Mouse (Mus musculus): Measurements from ENCODE around the gene Pip4k2a. TPM values are rescaled to one million over a fixed set of nuclear protein-coding genes. Genes with fewer than 3 reads are reported as not detected.

Gene Pip4k2a
- polyA plus RNA-seq, 2 experiments: 15.2 to 16.6 TPM

- H3K9me3 ChIP-seq (ENCODE audit: control insufficient read depth, low read length): no peaks in the 10 kb centered on the region
- H3K4me2 ChIP-seq (ENCODE audit: low read depth): no peak overlapping the region
- no peak for TF ChIP-seq EP300 (IDR thresholded peaks at IDR 0.05; ENCODE audit: low read depth)
- no peak for TF ChIP-seq CTCF (IDR thresholded peaks at IDR 0.05; ENCODE audit: low read depth)
- DNase-seq (ENCODE audit: low read depth in 3 of 3, low spot score in 3 of 3) (no peak), ATAC-seq (ENCODE audit: insufficient read depth) (no peak)
- WGBS (ENCODE audit: insufficient replicate concordance): 73% methylated on average over 7 of the region's 7 CpGs
- H3K36me3 ChIP-seq (replicated peaks; ENCODE audit: control insufficient read depth, insufficient read depth, low read depth): no peaks in the 10 kb centered on the region
- H3K4me1 ChIP-seq (replicated peaks; ENCODE audit: control insufficient read depth in 2 of 2, insufficient read depth in 2 of 2, low read length in 1 of 2): peaks cover 13 to 24% of the 10 kb centered on the region in 2 experiments
- H3K27ac ChIP-seq: no peak overlapping the region
- H3K9ac ChIP-seq (replicated peaks): no peak overlapping the region
- no peak overlapping the region for H3K4me3 ChIP-seq (ENCODE audit: insufficient read depth in 1 of 2, low read depth in 2 of 2, low read length in 2 of 2)
- no peaks in the 10 kb centered on the region for H3K27me3 ChIP-seq (ENCODE audit: control insufficient read depth, insufficient read depth, low read length)
Observed at GRCm38 (mm10) chr2:19006124-19006523, 8.2 kb upstream of the Pip4k2a start.

- ATAC-seq (ENCODE audit: insufficient read depth): 0 out of 2 replicates have a peak, but pooled peaks have one; percentile 26
Observed at GRCm38 (mm10) chr2:19004801-19005200, 6.9 kb upstream of the Pip4k2a start.

GRCm38 (mm10) chr2:18999395-18999794, 1.5 kb upstream of the Pip4k2a start:
- H3K9ac ChIP-seq (replicated peaks): no peak overlapping the region
- H3K9me3 ChIP-seq (ENCODE audit: control insufficient read depth, low read length): no peaks in the 10 kb centered on the region
- peaks cover 14 to 18% of the 10 kb centered on the region in 2 experiments for H3K4me1 ChIP-seq (replicated peaks; ENCODE audit: control insufficient read depth in 2 of 2, insufficient read depth in 2 of 2, low read length in 1 of 2)
- H3K4me3 ChIP-seq (ENCODE audit: insufficient read depth in 1 of 2, low read depth in 2 of 2, low read length in 2 of 2): no peak overlapping the region
- H3K27ac ChIP-seq: no peak overlapping the region
- WGBS (ENCODE audit: insufficient replicate concordance): 11% methylated on average over 2 of the region's 2 CpGs
- no peaks in the 10 kb centered on the region for H3K36me3 ChIP-seq (replicated peaks; ENCODE audit: control insufficient read depth, insufficient read depth, low read depth)
- DNase-seq (ENCODE audit: low read depth in 3 of 3, low spot score in 3 of 3): no peak
- ATAC-seq (ENCODE audit: insufficient read depth): no peak
- no peaks in the 10 kb centered on the region for H3K27me3 ChIP-seq (ENCODE audit: control insufficient read depth, insufficient read depth, low read length)
- H3K4me2 ChIP-seq (ENCODE audit: low read depth): no peak overlapping the region
- TF ChIP-seq EP300 (IDR thresholded peaks at IDR 0.05; ENCODE audit: low read depth): no peak
- no peak for TF ChIP-seq CTCF (IDR thresholded peaks at IDR 0.05; ENCODE audit: low read depth)

More at GRCm38 (mm10) chr2:19004801-19005200, 6.9 kb upstream of the Pip4k2a start:
- H3K27me3 ChIP-seq (ENCODE audit: control insufficient read depth, insufficient read depth, low read length): no peaks in the 10 kb centered on the region
- no peak overlapping the region for H3K4me3 ChIP-seq (ENCODE audit: insufficient read depth in 1 of 2, low read depth in 2 of 2, low read length in 2 of 2)
- no peaks in the 10 kb centered on the region for H3K9me3 ChIP-seq (ENCODE audit: control insufficient read depth, low read length)
- H3K4me2 ChIP-seq (ENCODE audit: low read depth): no peak overlapping the region
- no peaks in the 10 kb centered on the region for H3K36me3 ChIP-seq (replicated peaks; ENCODE audit: control insufficient read depth, insufficient read depth, low read depth)
- no peak overlapping the region for H3K9ac ChIP-seq (replicated peaks)
- no peak for DNase-seq (ENCODE audit: low read depth in 3 of 3, low spot score in 3 of 3)
- no peak for TF ChIP-seq CTCF (IDR thresholded peaks at IDR 0.05; ENCODE audit: low read depth)
- no peak for TF ChIP-seq EP300 (IDR thresholded peaks at IDR 0.05; ENCODE audit: low read depth)
- 17% methylated on average over 10 of the region's 10 CpGs for WGBS (ENCODE audit: insufficient replicate concordance)
- H3K27ac ChIP-seq: no peak overlapping the region
- H3K4me1 ChIP-seq (replicated peaks; ENCODE audit: control insufficient read depth in 2 of 2, insufficient read depth in 2 of 2, low read length in 1 of 2): peaks cover 2 to 13% of the 10 kb centered on the region in 2 experiments

GRCm38 (mm10) chr2:18997387-18997971, 447 bp downstream of the Pip4k2a start:
- no peaks in the 10 kb centered on the region for H3K9me3 ChIP-seq (ENCODE audit: control insufficient read depth, low read length)
- whole genome bisulfite sequencing (ENCODE audit: insufficient replicate concordance): under 1% methylated on average over 46 of the region's 46 CpGs
- peak; percentile 72 for ATAC-seq (ENCODE audit: insufficient read depth)
- H3K27me3 ChIP-seq (ENCODE audit: control insufficient read depth, insufficient read depth, low read length): no peaks in the 10 kb centered on the region
- no peak for DNase-seq (ENCODE audit: low read depth in 3 of 3, low spot score in 3 of 3)
- peak overlapping the region; percentile 93 for H3K4me2 ChIP-seq (ENCODE audit: low read depth)
- TF ChIP-seq EP300 (IDR thresholded peaks at IDR 0.05; ENCODE audit: low read depth): no peak
- TF ChIP-seq CTCF (IDR thresholded peaks at IDR 0.05; ENCODE audit: low read depth): no peak
- H3K36me3 ChIP-seq (replicated peaks; ENCODE audit: control insufficient read depth, insufficient read depth, low read depth): no peaks in the 10 kb centered on the region
- H3K9ac ChIP-seq (replicated peaks): peak overlapping the region; percentile 95
- peaks cover 31 to 36% of the 10 kb centered on the region in 2 experiments for H3K4me1 ChIP-seq (replicated peaks; ENCODE audit: control insufficient read depth in 2 of 2, insufficient read depth in 2 of 2, low read length in 1 of 2)
- peak overlapping the region; percentile 88 for H3K27ac ChIP-seq
- peak overlapping the region; percentile 83 to 85 for H3K4me3 ChIP-seq (ENCODE audit: insufficient read depth in 1 of 2, low read depth in 2 of 2, low read length in 2 of 2)

- Histone ChIP-seq H3K9ac (replicated peaks) (peak overlapping the region; percentile 95), H3K9me3 (ENCODE audit: control insufficient read depth, low read length) (peaks cover under 1% of the 10 kb centered on the region; the same call in 1 of the 2 replicates), H3K27me3 (ENCODE audit: control insufficient read depth, insufficient read depth, low read length) (no peaks in the 10 kb centered on the region), H3K36me3 (replicated peaks; ENCODE audit: control insufficient read depth, insufficient read depth, low read depth) (no peaks in the 10 kb centered on the region), H3K4me3 (ENCODE audit: insufficient read depth in 1 of 2, low read depth in 2 of 2, low read length in 2 of 2) (peak overlapping the region; percentile 83 to 85), H3K27ac (peak overlapping the region; percentile 88), H3K4me1 (replicated peaks; ENCODE audit: control insufficient read depth in 2 of 2, insufficient read depth in 2 of 2, low read length in 1 of 2) (peaks cover 37 to 44% of the 10 kb centered on the region in 2 experiments), H3K4me2 (ENCODE audit: low read depth) (peak overlapping the region; percentile 93)
- no peak for ATAC-seq (ENCODE audit: insufficient read depth)
- TF ChIP-seq CTCF (IDR thresholded peaks at IDR 0.05; ENCODE audit: low read depth): no peak; the same call in 1 of the 2 replicates
- TF ChIP-seq EP300 (IDR thresholded peaks at IDR 0.05; ENCODE audit: low read depth): no peak
- under 1% methylated on average over 25 of the region's 25 CpGs for WGBS (ENCODE audit: insufficient replicate concordance)
- no peak for DNase-seq (ENCODE audit: low read depth in 3 of 3, low spot score in 3 of 3)
Observed at GRCm38 (mm10) chr2:18996451-18997211, 1.3 kb downstream of the Pip4k2a start.

Measured in liver, embryonic 14.5 days (tissue).